Mouse (Mus musculus) bone marrow macrophage, adult 2 months (primary cell): ENCODE measurements around the gene Cldn14.

Source experiments
- CTCF ChIP-seq: IDR thresholded peaks from 2 replicates; pipeline ENCODE4 v1.5.1; 2012; ENCODE audit warnings: low read depth, mild to moderate bottlenecking, low read length, moderate library complexity
- POLR2A ChIP-seq: IDR thresholded peaks from 2 replicates; pipeline ENCODE4 v1.6.1; 2012; ENCODE audit warnings: mild to moderate bottlenecking, low read depth, low read length, borderline replicate concordance

GRCm38 (mm10) chr16:93890948-93891604, 117.6 kb downstream of the Cldn14 start:
- TF ChIP-seq CTCF (no peak), POLR2A (no peak)
